Mouse (Mus musculus) MEL (cell line): Measurements from ENCODE around the gene Ehbp1l1. TPM values are rescaled to one million over a fixed set of nuclear protein-coding genes. Genes with fewer than 3 reads are reported as not detected.
A peak's percentile ranks its signal among the peaks of the same experiment; 100 is the strongest.

Experiments
- DNase-seq: peaks from one replicate; pipeline ENCODE4 v3.0.0; 2011; ENCODE audit warnings: low read depth, low spot score
- H3K27ac ChIP-seq: 2 replicates; pipeline ENCODE4 v1.5.1; 2012; ENCODE audit warnings: low read depth, mild to moderate bottlenecking, control low read depth, low read length, moderate library complexity; ENCODE audit not compliant: control insufficient read depth
- H3K27me3 ChIP-seq, 2 experiments: fragments of 150-350 bp in 1 of 2; sonication (generic) in 1 of 2; 2 replicates each; pipeline ENCODE4 v1.6.1; 2012; ENCODE audit warnings: low read length in 2 of 2, mild to moderate bottlenecking in 2 of 2, improper control_type of control experiment in 1 of 2, moderate library complexity in 1 of 2; ENCODE audit not compliant: insufficient read depth in 2 of 2, control insufficient read depth in 1 of 2
- H3K36me3 ChIP-seq, 2 experiments: 2 replicates each; pipeline ENCODE4 v1.6.1; 2012 to 2014; ENCODE audit warnings: low read length in 2 of 2, improper control_type of control experiment in 1 of 2, inconsistent platforms in 1 of 2, mild to moderate bottlenecking in 1 of 2; ENCODE audit not compliant: insufficient read depth in 2 of 2, control insufficient read depth in 1 of 2
- H3K4me1 ChIP-seq, 2 experiments: fragments of 150-350 bp in 1 of 2; sonication (generic) in 1 of 2; 2 replicates each; pipeline ENCODE4 v1.6.1; 2012; ENCODE audit warnings: low read length in 2 of 2, improper control_type of control experiment in 1 of 2, mild to moderate bottlenecking in 1 of 2; ENCODE audit not compliant: insufficient read depth in 2 of 2, control insufficient read depth in 1 of 2
- H3K4me3 ChIP-seq, 2 experiments: fragments of 150-350 bp in 1 of 2; sonication (generic) in 1 of 2; 2 replicates each; pipeline ENCODE4 v1.5.1; 2012; ENCODE audit warnings: low read depth in 2 of 2, low read length in 2 of 2, mild to moderate bottlenecking in 2 of 2, moderate library complexity in 2 of 2, control low read depth in 1 of 2, improper control_type of control experiment in 1 of 2; ENCODE audit not compliant: control insufficient read depth in 1 of 2, insufficient read depth in 1 of 2
- H3K79me2 ChIP-seq: 2 replicates; pipeline ENCODE4 v1.6.1; 2012; ENCODE audit warnings: mild to moderate bottlenecking, low read length, moderate library complexity; ENCODE audit not compliant: control insufficient read depth, poor library complexity, insufficient read depth
- H3K9ac ChIP-seq: 2 replicates; pipeline ENCODE4 v1.6.1; 2012; ENCODE audit warnings: low read depth, mild to moderate bottlenecking, control low read depth, low read length, moderate library complexity; ENCODE audit not compliant: control insufficient read depth, poor library complexity, severe bottlenecking
- H3K9me3 ChIP-seq: fragments of 150-350 bp; sonication (generic); replicated peaks from 2 replicates; pipeline ENCODE4 v1.6.1; 2012; ENCODE audit warnings: mild to moderate bottlenecking, low read length, improper control_type of control experiment, moderate library complexity; ENCODE audit not compliant: insufficient read depth
- BHLHE40 ChIP-seq: IDR thresholded peaks from 2 replicates; pipeline ENCODE4 v1.6.1; 2012; ENCODE audit warnings: low read depth, mild to moderate bottlenecking, inconsistent platforms, low read length, improper control_type of control experiment, borderline replicate concordance
- CHD1 ChIP-seq: IDR thresholded peaks from 2 replicates; pipeline ENCODE4 v1.6.1; 2012; ENCODE audit warnings: low read depth, mild to moderate bottlenecking, inconsistent platforms, low read length, improper control_type of control experiment
- CHD2 ChIP-seq: IDR thresholded peaks from 2 replicates; pipeline ENCODE4 v1.6.1; 2011; ENCODE audit warnings: low read length, improper control_type of control experiment
- CTCF ChIP-seq, 3 experiments: IDR thresholded peaks in 2 of 3; conservative IDR thresholded peaks in 1 of 3; 2 replicates each; pipeline ENCODE4 v1.5.1; 2011 to 2012; ENCODE audit warnings: low read length in 3 of 3, low read depth in 2 of 3, mild to moderate bottlenecking in 2 of 3, improper control_type of control experiment in 1 of 3, inconsistent platforms in 1 of 3, mixed read lengths in 1 of 3, moderate library complexity in 1 of 3; ENCODE audit not compliant: control insufficient read depth in 1 of 3, insufficient read depth in 1 of 3, poor library complexity in 1 of 3, severe bottlenecking in 1 of 3
- E2F4 ChIP-seq: IDR thresholded peaks from 2 replicates; pipeline ENCODE4 v1.6.1; 2011; ENCODE audit warnings: low read depth, low read length, improper control_type of control experiment, borderline replicate concordance
- ELF1 ChIP-seq: IDR thresholded peaks from 2 replicates; pipeline ENCODE4 v1.6.1; 2014; ENCODE audit warnings: low read depth, mild to moderate bottlenecking, inconsistent platforms, low read length, improper control_type of control experiment, moderate library complexity
- EP300 ChIP-seq, 2 experiments: IDR thresholded peaks; 2 replicates each; pipeline ENCODE4 v1.6.1; 2011; ENCODE audit warnings: improper control_type of control experiment in 2 of 2, low read length in 2 of 2, low read depth in 1 of 2, mild to moderate bottlenecking in 1 of 2
- ETS1 ChIP-seq: IDR thresholded peaks from 2 replicates; pipeline ENCODE4 v1.6.1; 2012; ENCODE audit warnings: low read depth, mild to moderate bottlenecking, inconsistent platforms, low read length, improper control_type of control experiment, moderate library complexity
- GATA1 ChIP-seq: IDR thresholded peaks from 2 replicates; pipeline ENCODE4 v1.6.1; 2011; ENCODE audit warnings: low read depth, low read length, improper control_type of control experiment
- HCFC1 ChIP-seq: IDR thresholded peaks from 2 replicates; pipeline ENCODE4 v1.6.1; 2012; ENCODE audit warnings: low read depth, mild to moderate bottlenecking, inconsistent platforms, low read length, improper control_type of control experiment, moderate library complexity
- MAX ChIP-seq: IDR thresholded peaks from 2 replicates; pipeline ENCODE4 v1.6.1; 2011; ENCODE audit warnings: low read length, improper control_type of control experiment
- MAZ ChIP-seq: IDR thresholded peaks from 2 replicates; pipeline ENCODE4 v1.6.1; 2012; ENCODE audit warnings: low read depth, mild to moderate bottlenecking, inconsistent platforms, low read length, improper control_type of control experiment
- MXI1 ChIP-seq: IDR thresholded peaks from 2 replicates; pipeline ENCODE4 v1.6.1; 2011; ENCODE audit warnings: mild to moderate bottlenecking, low read depth, low read length, improper control_type of control experiment
- NELFE ChIP-seq: IDR thresholded peaks from 2 replicates; pipeline ENCODE4 v1.6.1; 2011; ENCODE audit warnings: low read depth, low read length, improper control_type of control experiment
- NRF1 ChIP-seq: IDR thresholded peaks from 2 replicates; pipeline ENCODE4 v1.6.1; 2014; ENCODE audit warnings: low read depth, mild to moderate bottlenecking, inconsistent platforms, low read length, improper control_type of control experiment, moderate library complexity; ENCODE audit not compliant: poor library complexity, insufficient read depth, severe bottlenecking
- POLR2AphosphoS2 ChIP-seq: IDR thresholded peaks from 2 replicates; pipeline ENCODE4 v1.6.1; 2011; ENCODE audit warnings: low read length, improper control_type of control experiment
- POLR2AphosphoS5 ChIP-seq: IDR thresholded peaks from 2 replicates; pipeline ENCODE4 v1.6.1; 2012; ENCODE audit warnings: low read depth, borderline replicate concordance, mild to moderate bottlenecking, inconsistent platforms, low read length, moderate library complexity, mixed read lengths
- TCF12 ChIP-seq: IDR thresholded peaks from 2 replicates; pipeline ENCODE4 v1.6.1; 2014; ENCODE audit warnings: low read depth, mild to moderate bottlenecking, inconsistent platforms, low read length, improper control_type of control experiment, moderate library complexity
- ZKSCAN1 ChIP-seq: IDR thresholded peaks from 2 replicates; pipeline ENCODE4 v1.6.1; 2012; ENCODE audit warnings: low read depth, mild to moderate bottlenecking, inconsistent platforms, low read length, improper control_type of control experiment, moderate library complexity
- ZMIZ1 ChIP-seq: IDR thresholded peaks from 2 replicates; pipeline ENCODE4 v1.6.1; 2012; ENCODE audit warnings: low read depth, mild to moderate bottlenecking, inconsistent platforms, low read length, improper control_type of control experiment, moderate library complexity
- polyA plus RNA-seq, 2 experiments: library from polyadenylated mRNA; stranded (reverse) in 1 of 2; unstranded in 1 of 2; fragments of >175 nt in 1 of 2; fragments of >200 nt in 1 of 2; gene quantifications; 2 replicates each; pipeline versions ENCODE4 v1.2.1 to v1.2.4; 2012; ENCODE audit warnings: low replicate concordance in 2 of 2, low read depth in 1 of 2; ENCODE audit not compliant: insufficient read length in 2 of 2, insufficient read depth in 1 of 2, missing spikeins in 1 of 2
- total RNA-seq: library from RNA; depleted of rRNA; stranded (reverse); fragments of 300-350 nt; gene quantifications from 2 replicates; pipeline ENCODE4 v1.2.3, GENCODE M21; 2012

Gene Ehbp1l1
- total and polyA plus RNA-seq, 3 experiments: 63.2 to 113 (median 77.3) TPM

- TF ChIP-seq ZMIZ1: no peak
- TF ChIP-seq TCF12: no peak
- no peak for TF ChIP-seq GATA1
These were observed 21.1 kb downstream of the Ehbp1l1 start (continued) for GRCm38 (mm10) chr19:5704801-5705571.

GRCm38 (mm10) chr19:5704163-5704800 is 21.8 kb downstream of the Ehbp1l1 start, which contains the start of gene Kcnk7:
Kcnk7 (plus strand) TSS chr19:5704367.
- 0 out of 2 replicates have a peak, but pooled peaks have one; percentile 31 for TF ChIP-seq POLR2AphosphoS5
- TF ChIP-seq MAZ: 0 out of 2 replicates have a peak, but pooled peaks have one; percentile 13
- TF ChIP-seq MXI1: no peak
- peak; percentile 42 for DNase-seq
- H3K4me1 ChIP-seq: peaks cover 0 to 18% of the 10 kb centered on the region in 2 experiments; a peak in 3 of 4 replicates
- no peaks in the 10 kb centered on the region for H3K27me3 ChIP-seq
- H3K4me3 ChIP-seq: no peak within 1 kb of the TSS
- no peaks in the 10 kb centered on the region for H3K9me3 ChIP-seq
- peaks cover 0 to 14% of the 10 kb centered on the region in 2 experiments; a peak in 3 of 4 replicates for H3K36me3 ChIP-seq
- H3K27ac ChIP-seq: peak within 1 kb of the TSS; percentile 53
- H3K79me2 ChIP-seq: no peaks in the 10 kb centered on the region
- peak within 1 kb of the TSS; percentile 28 for H3K9ac ChIP-seq

- Histone ChIP-seq H3K4me1 (peaks cover 0 to 14% of the 10 kb centered on the region in 2 experiments; a peak in 3 of 4 replicates), H3K4me3 (no peak overlapping the region), H3K27me3 (no peaks in the 10 kb centered on the region), H3K79me2 (peaks cover 20% of the 10 kb centered on the region), H3K9me3 (no peaks in the 10 kb centered on the region), H3K27ac (no peak overlapping the region), H3K36me3 (peaks cover 2 to 5% of the 10 kb centered on the region in 2 experiments; a peak in 2 of 4 replicates), H3K9ac (no peak overlapping the region)
- no peak for TF ChIP-seq ZMIZ1
- TF ChIP-seq CHD1: no peak
- no peak for TF ChIP-seq MAX
- no peak for DNase-seq
These were observed 30.2 kb downstream of the Ehbp1l1 start for GRCm38 (mm10) chr19:5695849-5696462.

GRCm38 (mm10) chr19:5693801-5694200 is 32.3 kb downstream of the Ehbp1l1 start:
- Histone ChIP-seq H3K4me1 (peaks cover 0 to 19% of the 10 kb centered on the region in 2 experiments; a peak in 3 of 4 replicates), H3K27me3 (no peaks in the 10 kb centered on the region), H3K9ac (no peak overlapping the region), H3K79me2 (peaks cover 34% of the 10 kb centered on the region), H3K9me3 (no peaks in the 10 kb centered on the region), H3K4me3 (no peak overlapping the region), H3K27ac (no peak overlapping the region), H3K36me3 (peaks cover 2 to 9% of the 10 kb centered on the region in 2 experiments; a peak in 2 of 4 replicates)
- no peak for DNase-seq
- TF ChIP-seq NRF1: no peak
- no peak for TF ChIP-seq CTCF (IDR thresholded peaks at IDR 0.05 in 2 of 3, conservative IDR thresholded peaks at IDR 0.05 in 1 of 3; ENCODE audit: control insufficient read depth in 1 of 3, insufficient read depth in 1 of 3, low read depth in 2 of 3, low read length in 3 of 3, poor library complexity in 1 of 3, severe bottlenecking in 1 of 3)
- no peak for TF ChIP-seq ELF1
- TF ChIP-seq ETS1: no peak
- no peak for TF ChIP-seq ZKSCAN1
- no peak for TF ChIP-seq E2F4
- no peak for TF ChIP-seq POLR2AphosphoS2
- TF ChIP-seq HCFC1: no peak
- no peak for TF ChIP-seq POLR2AphosphoS5
- no peak for TF ChIP-seq NELFE
- no peak for TF ChIP-seq TCF12
- TF ChIP-seq BHLHE40: no peak
- TF ChIP-seq EP300 (IDR thresholded peaks at IDR 0.05; ENCODE audit: low read depth in 1 of 2, low read length in 2 of 2): no peak
- TF ChIP-seq CHD2: no peak
